Mouse (Mus musculus) cerebellum, adult 9-11 months (tissue): ENCODE results near the gene Cers2.

Experiments used
- DNase-seq: peaks from one replicate; pipeline ENCODE4 v3.0.0; 2022

The Cers2 gene

GRCm38 (mm10) chr3:95314486-95315093 is at the start of gene Cers2:
Cers2 (plus strand) TSS chr3:95314791.
- no peak for DNase-seq

- DNase-seq: no peak
Measured at GRCm38 (mm10) chr3:95266052-95266451, 48.5 kb upstream of the Cers2 start.

- no peak for DNase-seq
Measured at GRCm38 (mm10) chr3:95267855-95268254, 46.7 kb upstream of the Cers2 start.

GRCm38 (mm10) chr3:95269789-95270188 is 44.8 kb upstream of the Cers2 start:
- DNase-seq: no peak

- no peak for DNase-seq
Measured at GRCm38 (mm10) chr3:95270766-95271364, 43.7 kb upstream of the Cers2 start.

- peak; percentile 98 for DNase-seq
Measured at GRCm38 (mm10) chr3:95273471-95273870, 41.1 kb upstream of the Cers2 start.

- DNase-seq: peak; percentile 63
Measured at GRCm38 (mm10) chr3:95274453-95274852, 40.1 kb upstream of the Cers2 start.

GRCm38 (mm10) chr3:95275161-95275560 is 39.4 kb upstream of the Cers2 start:
- DNase-seq: peak; percentile 57

GRCm38 (mm10) chr3:95276428-95276934 is 38.1 kb upstream of the Cers2 start:
- no peak for DNase-seq

GRCm38 (mm10) chr3:95277149-95277551 is 37.4 kb upstream of the Cers2 start:
- DNase-seq: peak; percentile 59

GRCm38 (mm10) chr3:95280747-95281146 is 33.8 kb upstream of the Cers2 start:
- peak; percentile 68 for DNase-seq

GRCm38 (mm10) chr3:95281216-95282126 is 33.1 kb upstream of the Cers2 start, which contains the start of the genes Mindy1 and Prune1:
Mindy1 (plus strand) TSS chr3:95281345.
Prune1 (minus strand) TSS chr3:95282076.
- DNase-seq: peak; percentile 99

- DNase-seq: peak; percentile 71
Measured at GRCm38 (mm10) chr3:95282381-95282864, 32.2 kb upstream of the Cers2 start.

- peak; percentile 89 for DNase-seq
Measured at GRCm38 (mm10) chr3:95282865-95283588, 31.6 kb upstream of the Cers2 start.

GRCm38 (mm10) chr3:95283589-95283941 is 31.0 kb upstream of the Cers2 start:
- no peak for DNase-seq

- peak; percentile 55 for DNase-seq
Measured at GRCm38 (mm10) chr3:95284062-95284461, 30.5 kb upstream of the Cers2 start.

GRCm38 (mm10) chr3:95284501-95285281 is 29.9 kb upstream of the Cers2 start:
- DNase-seq: no peak

GRCm38 (mm10) chr3:95285390-95285789 is 29.2 kb upstream of the Cers2 start:
- DNase-seq: no peak

- DNase-seq: no peak
Measured at GRCm38 (mm10) chr3:95286011-95286410, 28.6 kb upstream of the Cers2 start.

GRCm38 (mm10) chr3:95286510-95286909 is 28.1 kb upstream of the Cers2 start:
- DNase-seq: no peak

GRCm38 (mm10) chr3:95287541-95287940 is 27.1 kb upstream of the Cers2 start:
- no peak for DNase-seq

GRCm38 (mm10) chr3:95289419-95289818 is 25.2 kb upstream of the Cers2 start:
- DNase-seq: peak; percentile 92
